Mouse (Mus musculus): Measurements from ENCODE around the gene Plch2. TPM values are rescaled to one million over a fixed set of nuclear protein-coding genes. Genes with fewer than 3 reads are reported as not detected.

The Plch2 gene
- polyA plus RNA-seq, 1 experiment from 2014 or later = 9.8 TPM

- H3K9me3 ChIP-seq (ENCODE audit: control insufficient read depth, low read length) = no peaks in the 10 kb centered on the region
- 89% methylated on average over 13 of the region's 13 CpGs for WGBS
- ATAC-seq (ENCODE audit: low read depth) (no peak), DNase-seq (ENCODE audit: low spot score) (no peak)
- H3K4me3 ChIP-seq (ENCODE audit: low read depth, low read length) = no peak overlapping the region
- no peak overlapping the region for H3K9ac ChIP-seq (ENCODE audit: low read depth, low read length)
- H3K27ac ChIP-seq (replicated peaks; ENCODE audit: low read depth, low read length) = no peak overlapping the region
- H3K27me3 ChIP-seq (replicated peaks; ENCODE audit: control insufficient read depth, insufficient read depth, low read length) = no peaks in the 10 kb centered on the region
- no peaks in the 10 kb centered on the region for H3K36me3 ChIP-seq (ENCODE audit: control insufficient read depth, insufficient read depth, low read length)
- H3K4me2 ChIP-seq (ENCODE audit: low read depth, low read length) = no peak overlapping the region
- peaks cover 7% of the 10 kb centered on the region for H3K4me1 ChIP-seq (ENCODE audit: control insufficient read depth, insufficient read depth, low read length)
Observed at GRCm38 (mm10) chr4:155090688-155091449, 34.3 kb upstream of the Plch2 start.

- no peaks in the 10 kb centered on the region for H3K27me3 ChIP-seq (replicated peaks; ENCODE audit: control insufficient read depth, insufficient read depth, low read length)
- no peaks in the 10 kb centered on the region for H3K36me3 ChIP-seq (ENCODE audit: control insufficient read depth, insufficient read depth, low read length)
- 93% methylated on average over 4 of the region's 4 CpGs for WGBS
- ATAC-seq (ENCODE audit: low read depth) = no peak
- H3K4me1 ChIP-seq (ENCODE audit: control insufficient read depth, insufficient read depth, low read length) = peaks cover 11% of the 10 kb centered on the region
- H3K27ac ChIP-seq (replicated peaks; ENCODE audit: low read depth, low read length) = no peak overlapping the region
- no peak overlapping the region for H3K4me3 ChIP-seq (ENCODE audit: low read depth, low read length)
- no peak overlapping the region for H3K4me2 ChIP-seq (ENCODE audit: low read depth, low read length)
- H3K9ac ChIP-seq (ENCODE audit: low read depth, low read length) = no peak overlapping the region
- no peaks in the 10 kb centered on the region for H3K9me3 ChIP-seq (ENCODE audit: control insufficient read depth, low read length)
- no peak for DNase-seq (ENCODE audit: low spot score)
Observed at GRCm38 (mm10) chr4:155090147-155090546, 33.6 kb upstream of the Plch2 start.

- no peak overlapping the region for H3K9ac ChIP-seq (ENCODE audit: low read depth, low read length)
- no peaks in the 10 kb centered on the region for H3K27me3 ChIP-seq (replicated peaks; ENCODE audit: control insufficient read depth, insufficient read depth, low read length)
- no peak overlapping the region for H3K27ac ChIP-seq (replicated peaks; ENCODE audit: low read depth, low read length)
- H3K4me3 ChIP-seq (ENCODE audit: low read depth, low read length) = no peak overlapping the region
- DNase-seq (ENCODE audit: low spot score) = no peak
- peaks cover 13% of the 10 kb centered on the region for H3K4me1 ChIP-seq (ENCODE audit: control insufficient read depth, insufficient read depth, low read length)
- H3K36me3 ChIP-seq (ENCODE audit: control insufficient read depth, insufficient read depth, low read length) = no peaks in the 10 kb centered on the region
- no peaks in the 10 kb centered on the region for H3K9me3 ChIP-seq (ENCODE audit: control insufficient read depth, low read length)
- no peak for ATAC-seq (ENCODE audit: low read depth)
- WGBS = 96% methylated on average over 5 of the region's 5 CpGs
- no peak overlapping the region for H3K4me2 ChIP-seq (ENCODE audit: low read depth, low read length)
Observed at GRCm38 (mm10) chr4:155089241-155089640, 32.7 kb upstream of the Plch2 start.

- DNase-seq (ENCODE audit: low spot score) (peak; percentile 100), ATAC-seq (ENCODE audit: low read depth) (peak; percentile 98)
- Histone ChIP-seq H3K9ac (ENCODE audit: low read depth, low read length) (peak within 1 kb of the TSS; percentile 93), H3K4me2 (ENCODE audit: low read depth, low read length) (peak within 1 kb of the TSS; percentile 98), H3K4me1 (ENCODE audit: control insufficient read depth, insufficient read depth, low read length) (peaks cover 13% of the 10 kb centered on the region), H3K9me3 (ENCODE audit: control insufficient read depth, low read length) (no peaks in the 10 kb centered on the region), H3K4me3 (ENCODE audit: low read depth, low read length) (peak within 1 kb of the TSS; percentile 93), H3K36me3 (ENCODE audit: control insufficient read depth, insufficient read depth, low read length) (peaks cover 12% of the 10 kb centered on the region), H3K27me3 (replicated peaks; ENCODE audit: control insufficient read depth, insufficient read depth, low read length) (no peaks in the 10 kb centered on the region), H3K27ac (replicated peaks; ENCODE audit: low read depth, low read length) (peak within 1 kb of the TSS; percentile 93)
- 0% methylated on average over 49 of the region's 85 CpGs for WGBS
Observed at GRCm38 (mm10) chr4:155086108-155087024, 29.8 kb upstream of the Plch2 start, which contains the start of the genes Rer1 and Morn1. Rer1 (minus strand) TSS chr4:155086382. Morn1 (plus strand) TSS chr4:155086577.

- no peak for DNase-seq (ENCODE audit: low spot score)
- peak; percentile 76; the same call in 1 of the 2 replicates for ATAC-seq (ENCODE audit: low read depth)
- Histone ChIP-seq H3K4me2 (ENCODE audit: low read depth, low read length) (peak overlapping the region; percentile 90), H3K9ac (ENCODE audit: low read depth, low read length) (peak overlapping the region; percentile 93), H3K27me3 (replicated peaks; ENCODE audit: control insufficient read depth, insufficient read depth, low read length) (no peaks in the 10 kb centered on the region), H3K36me3 (ENCODE audit: control insufficient read depth, insufficient read depth, low read length) (peaks cover 19% of the 10 kb centered on the region), H3K4me1 (ENCODE audit: control insufficient read depth, insufficient read depth, low read length) (peaks cover 13% of the 10 kb centered on the region), H3K4me3 (ENCODE audit: low read depth, low read length) (peak overlapping the region; percentile 93), H3K9me3 (ENCODE audit: control insufficient read depth, low read length) (no peaks in the 10 kb centered on the region), H3K27ac (replicated peaks; ENCODE audit: low read depth, low read length) (peak overlapping the region; percentile 93)
- WGBS = 9% methylated on average over 16 of the region's 35 CpGs
Observed at GRCm38 (mm10) chr4:155085206-155086107, 28.9 kb upstream of the Plch2 start.

GRCm38 (mm10) chr4:155084351-155084750 lies 27.8 kb upstream of the Plch2 start:
- Histone ChIP-seq H3K27ac (replicated peaks; ENCODE audit: low read depth, low read length) (no peak overlapping the region), H3K4me2 (ENCODE audit: low read depth, low read length) (peak overlapping the region; percentile 90; the same call in 1 of the 2 replicates), H3K9ac (ENCODE audit: low read depth, low read length) (peak overlapping the region; percentile 14; the same call in 1 of the 2 replicates), H3K9me3 (ENCODE audit: control insufficient read depth, low read length) (no peaks in the 10 kb centered on the region), H3K27me3 (replicated peaks; ENCODE audit: control insufficient read depth, insufficient read depth, low read length) (no peaks in the 10 kb centered on the region), H3K36me3 (ENCODE audit: control insufficient read depth, insufficient read depth, low read length) (peaks cover 30% of the 10 kb centered on the region), H3K4me3 (ENCODE audit: low read depth, low read length) (no peak overlapping the region), H3K4me1 (ENCODE audit: control insufficient read depth, insufficient read depth, low read length) (peaks cover 13% of the 10 kb centered on the region)
- 88% methylated on average over 7 of the region's 7 CpGs for WGBS
- DNase-seq (ENCODE audit: low spot score) = no peak
- no peak for ATAC-seq (ENCODE audit: low read depth)

- no peak overlapping the region for H3K4me2 ChIP-seq (ENCODE audit: low read depth, low read length)
- no peak overlapping the region for H3K27ac ChIP-seq (replicated peaks; ENCODE audit: low read depth, low read length)
- no peaks in the 10 kb centered on the region for H3K27me3 ChIP-seq (replicated peaks; ENCODE audit: control insufficient read depth, insufficient read depth, low read length)
- no peak for DNase-seq (ENCODE audit: low spot score)
- 88% methylated on average over 4 of the region's 4 CpGs for WGBS
- no peak for ATAC-seq (ENCODE audit: low read depth)
- H3K4me1 ChIP-seq (ENCODE audit: control insufficient read depth, insufficient read depth, low read length) = peaks cover 13% of the 10 kb centered on the region
- H3K9ac ChIP-seq (ENCODE audit: low read depth, low read length) = 0 out of 2 replicates have a peak overlapping the region, but pooled peaks have one; percentile 3
- H3K4me3 ChIP-seq (ENCODE audit: low read depth, low read length) = no peak overlapping the region
- H3K9me3 ChIP-seq (ENCODE audit: control insufficient read depth, low read length) = no peaks in the 10 kb centered on the region
- H3K36me3 ChIP-seq (ENCODE audit: control insufficient read depth, insufficient read depth, low read length) = peaks cover 36% of the 10 kb centered on the region
Observed at GRCm38 (mm10) chr4:155083553-155083952, 27.0 kb upstream of the Plch2 start.

GRCm38 (mm10) chr4:155079666-155080065 lies 23.1 kb upstream of the Plch2 start:
- Histone ChIP-seq H3K27ac (replicated peaks; ENCODE audit: low read depth, low read length) (no peak overlapping the region; the same call in 1 of the 2 replicates), H3K4me1 (ENCODE audit: control insufficient read depth, insufficient read depth, low read length) (no peaks in the 10 kb centered on the region; the same call in 1 of the 2 replicates), H3K4me3 (ENCODE audit: low read depth, low read length) (no peak overlapping the region), H3K9me3 (ENCODE audit: control insufficient read depth, low read length) (no peaks in the 10 kb centered on the region), H3K9ac (ENCODE audit: low read depth, low read length) (no peak overlapping the region), H3K4me2 (ENCODE audit: low read depth, low read length) (no peak overlapping the region), H3K36me3 (ENCODE audit: control insufficient read depth, insufficient read depth, low read length) (peaks cover 75% of the 10 kb centered on the region), H3K27me3 (replicated peaks; ENCODE audit: control insufficient read depth, insufficient read depth, low read length) (no peaks in the 10 kb centered on the region)
- ATAC-seq (ENCODE audit: low read depth) (no peak), DNase-seq (ENCODE audit: low spot score) (peak; percentile 41)
- 75% methylated on average over 6 of the region's 6 CpGs for WGBS

All from embryonic facial prominence, embryonic 14.5 days (tissue).